Mouse (Mus musculus): ENCODE data around the gene Gm20388. TPM values are rescaled to one million over a fixed set of nuclear protein-coding genes. Genes with fewer than 3 reads are reported as not detected.
A peak's percentile ranks its signal among the peaks of the same experiment; 100 is the strongest.

Gm20388 gene
- total RNA-seq, 2 experiments from 2014 or later: 6.8 to 7.8 TPM

DNA sequence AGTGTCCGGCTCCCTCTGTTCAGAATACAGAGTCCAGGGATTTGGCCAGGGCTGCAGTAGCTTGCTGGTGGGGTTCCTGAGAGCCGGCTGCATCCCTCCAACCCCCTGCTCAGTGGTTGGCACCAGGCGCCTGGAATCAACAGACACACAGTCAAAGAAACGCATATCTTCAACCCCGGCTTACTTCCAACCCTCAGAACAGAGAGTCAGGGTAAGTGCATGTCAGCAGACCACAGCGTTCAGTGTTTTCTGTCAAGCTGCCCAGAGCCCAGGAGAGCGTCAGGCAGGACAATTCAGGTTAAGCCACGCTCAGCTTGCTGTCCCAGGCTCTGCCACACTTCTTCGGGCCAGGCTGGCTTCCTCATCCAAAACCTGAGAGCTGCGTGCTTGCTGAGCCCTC is 1770.8 kb downstream of the Gm20388 start:
- intact Hi-C loops (cut with DNase I): no loop called here
- DNase-seq: no peak

DNA sequence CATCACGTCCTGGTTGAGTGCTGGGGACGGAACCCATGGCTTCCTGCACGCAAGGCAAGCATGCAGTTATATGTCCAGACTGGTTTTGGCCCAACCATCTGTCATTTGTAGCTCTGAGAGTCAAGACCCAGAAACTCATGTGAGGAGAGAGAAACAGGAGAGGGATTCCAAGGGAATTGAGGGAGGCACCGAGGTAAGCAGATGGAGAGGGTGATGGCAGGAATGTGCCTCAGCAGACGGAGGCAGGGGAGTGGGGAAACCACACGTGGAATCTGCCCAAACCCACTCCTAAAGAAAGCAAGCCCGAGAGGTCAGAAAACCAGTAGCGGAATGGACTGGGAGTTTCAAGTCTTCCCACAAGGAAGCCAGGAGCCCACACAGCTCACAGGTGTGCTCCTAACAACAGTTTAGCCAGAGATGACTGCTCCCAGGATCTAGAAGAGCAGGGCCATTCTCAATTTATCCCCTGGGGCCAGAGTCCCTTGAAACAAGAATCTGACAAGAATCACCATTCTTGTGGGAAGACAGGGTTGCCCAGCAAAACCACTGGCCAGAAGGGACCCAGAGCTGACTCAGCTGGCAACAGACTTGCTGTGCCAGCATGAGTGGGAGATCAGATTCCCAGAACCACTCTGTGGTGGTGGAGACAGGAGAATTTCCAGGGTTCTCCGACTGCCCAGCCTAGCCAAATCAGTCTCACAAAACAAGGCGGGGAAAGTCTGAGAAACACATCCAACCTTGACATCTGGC is 1772.6 kb downstream of the Gm20388 start:
- intact Hi-C loops (cut with DNase I): no loop called here
- no peak for DNase-seq

DNA sequence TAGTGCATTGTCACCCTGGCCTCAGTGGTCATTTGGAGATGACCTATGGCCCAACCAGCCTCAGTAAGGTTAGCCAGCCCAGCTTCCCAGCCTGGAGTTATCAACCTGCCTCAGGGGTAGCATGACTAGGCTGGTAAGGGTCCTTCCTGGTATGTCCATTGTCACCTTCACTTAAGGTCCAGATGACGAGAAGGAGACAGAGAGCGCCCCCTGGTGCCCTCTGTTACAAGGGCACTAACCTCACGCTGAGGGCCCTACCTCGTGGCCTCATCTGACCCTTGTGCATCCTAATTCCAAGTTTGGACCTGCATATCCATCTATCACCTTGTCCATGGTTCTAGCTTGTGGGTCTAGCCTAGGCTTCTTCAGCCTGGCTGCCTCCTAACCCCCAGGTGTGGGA is 1774.8 kb downstream of the Gm20388 start:
- DNase-seq: peak; percentile 54 to 64
- intact Hi-C loops (cut with DNase I): loop anchor here (5.0 kb wide), 1 partner anchor 138 kb away; no protein-coding TSS in a partner anchor

DNA sequence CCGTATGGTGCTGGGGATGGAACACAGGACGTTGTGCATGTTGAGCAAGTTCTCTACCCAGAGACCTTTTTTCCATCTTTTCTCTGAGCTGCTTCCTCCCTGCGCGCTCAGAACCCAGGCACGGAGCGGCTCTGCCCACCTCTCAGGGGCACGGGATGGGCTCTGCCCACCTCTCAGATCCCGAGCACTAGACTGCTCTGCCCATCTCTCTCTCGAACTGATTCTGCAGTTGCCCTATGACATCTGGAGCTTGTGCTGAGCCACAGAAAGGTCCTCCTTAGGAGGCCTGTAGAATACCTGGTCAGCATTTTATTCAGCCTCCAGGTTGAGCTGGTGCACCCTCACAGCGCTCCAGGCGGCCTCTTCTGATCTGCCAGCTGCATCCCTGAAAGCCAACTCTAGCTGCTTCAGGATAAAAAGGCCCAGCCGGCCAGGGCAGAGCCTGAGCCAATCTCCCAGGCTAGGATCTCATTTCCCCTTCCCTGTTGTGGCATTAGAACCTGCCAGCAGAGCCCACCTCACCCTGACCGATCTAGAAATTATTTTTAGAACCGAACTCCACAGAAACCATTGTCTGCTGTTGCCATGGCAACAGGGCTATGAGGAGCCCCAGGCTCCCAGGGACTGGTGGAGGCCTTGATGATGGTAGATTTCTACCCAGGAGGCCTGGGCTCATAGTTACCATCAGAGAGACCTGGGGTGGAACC is 1777.0 kb downstream of the Gm20388 start:
- intact Hi-C loops (cut with DNase I): loop anchor here (5.0 kb wide), 1 partner anchor 140 kb away; no protein-coding TSS in a partner anchor
- DNase-seq: no peak

DNA sequence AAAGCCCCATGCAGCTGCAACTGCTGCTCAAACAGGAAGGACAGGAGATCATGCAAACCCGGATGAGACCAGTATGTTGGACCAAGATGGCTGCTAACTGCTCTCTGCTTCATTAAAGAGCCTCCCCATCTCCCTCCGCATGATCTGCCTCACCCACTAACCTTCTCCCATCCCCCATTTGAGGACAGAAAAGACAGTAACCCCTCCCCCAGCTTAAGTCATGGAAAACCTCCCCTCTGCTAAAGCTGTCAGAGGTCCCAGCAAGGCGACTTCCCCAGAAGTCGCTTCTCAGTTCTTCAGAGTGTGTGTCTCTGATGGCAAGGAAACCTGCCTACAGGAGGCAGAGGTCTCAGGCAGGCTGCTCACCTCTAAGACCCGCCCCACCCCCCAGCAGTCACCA is 1777.9 kb downstream of the Gm20388 start:
- intact Hi-C loops (cut with DNase I): loop anchor here (5.0 kb wide), 1 partner anchor 141 kb away; no protein-coding TSS in a partner anchor

GRCm38 (mm10) chr8:121694453-121694852 is 1783.8 kb downstream of the Gm20388 start:
- DNase-seq: peak in 1 of 2 experiments; percentile 31
- intact Hi-C loops (cut with DNase I): loop anchor here (5.0 kb wide), 1 partner anchor 867 kb away; no protein-coding TSS in a partner anchor

More for the DNA sequence above, 1777.9 kb downstream of the Gm20388 start:
- DNase-seq: no peak

- intact Hi-C loops (cut with DNase I): no loop called here
- peak; percentile 34 to 66 for DNase-seq
Measured at GRCm38 (mm10) chr8:121695585-121696184, 1785.0 kb downstream of the Gm20388 start.

DNA sequence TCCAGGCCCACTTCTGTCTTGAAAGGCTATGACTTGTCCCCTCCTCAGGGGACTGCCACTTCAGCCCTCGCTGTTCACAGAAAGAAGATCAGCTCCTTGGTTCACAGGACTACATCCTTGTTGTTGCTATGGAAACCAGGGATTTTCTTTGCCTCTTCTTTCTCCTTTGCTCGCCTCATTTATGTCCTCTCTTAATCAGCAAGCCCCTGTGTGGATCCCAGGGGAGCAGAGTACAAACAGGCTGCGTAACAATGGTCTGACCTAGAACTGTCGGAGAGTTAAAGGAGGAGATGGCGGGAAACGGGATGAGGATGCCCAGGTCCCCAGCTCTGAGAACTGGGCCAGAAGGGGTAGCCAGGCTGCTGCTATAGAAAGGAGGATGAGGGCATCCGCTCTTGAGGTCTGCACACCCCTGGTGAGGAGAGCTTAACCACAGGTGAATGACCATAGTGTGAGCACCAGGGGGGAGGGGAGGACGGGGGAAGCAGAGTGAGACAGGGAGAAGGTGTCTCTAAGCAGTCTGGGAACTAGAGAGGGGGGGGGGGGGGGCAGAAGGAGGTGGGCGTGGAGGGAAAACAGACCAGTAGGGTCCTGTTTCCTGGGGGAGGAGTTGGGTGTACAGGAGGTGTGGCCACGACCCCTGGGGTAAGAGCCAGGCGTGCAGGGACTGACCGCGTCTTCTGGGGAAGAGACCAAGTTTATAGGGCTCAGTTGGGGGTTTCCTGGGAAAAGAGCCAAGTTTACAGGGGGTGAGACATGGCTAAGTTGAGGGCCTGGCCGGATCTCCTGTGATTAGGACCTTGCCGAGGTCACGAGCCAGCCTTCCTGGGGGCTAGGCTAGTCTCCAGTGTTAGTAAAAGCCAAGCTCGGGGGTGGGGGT is 1787.3 kb downstream of the Gm20388 start:
- intact Hi-C loops (cut with DNase I): no loop called here
- no peak for DNase-seq

DNA sequence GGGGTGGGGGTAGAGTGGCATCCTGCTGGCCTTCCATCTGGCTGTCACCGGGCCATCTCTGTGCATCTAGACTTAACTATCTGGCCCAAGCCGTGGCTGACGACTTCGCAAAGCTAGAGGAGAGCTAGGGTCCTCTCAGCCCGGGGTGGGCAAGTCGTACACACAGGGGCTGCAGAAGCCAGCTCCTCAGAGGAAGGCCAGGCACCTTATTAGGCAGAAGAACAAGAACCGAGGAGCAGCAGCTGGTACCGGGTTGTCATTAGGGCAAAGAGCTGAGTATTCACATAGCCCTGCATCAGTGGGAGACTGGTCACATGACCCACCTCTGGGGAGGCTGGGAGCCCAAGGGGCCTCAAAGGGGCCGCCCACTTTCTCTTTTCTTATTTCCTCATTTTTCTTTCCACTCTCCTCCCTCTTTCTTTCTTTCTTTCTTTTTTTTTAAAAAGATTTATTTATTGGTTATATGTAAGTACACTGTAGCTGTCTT is 1788.0 kb downstream of the Gm20388 start:
- DNase-seq: no peak
- intact Hi-C loops (cut with DNase I): no loop called here

- intact Hi-C loops (cut with DNase I): no loop called here
Measured at GRCm38 (mm10) chr8:121699936-121700335, 1789.3 kb downstream of the Gm20388 start.

DNA sequence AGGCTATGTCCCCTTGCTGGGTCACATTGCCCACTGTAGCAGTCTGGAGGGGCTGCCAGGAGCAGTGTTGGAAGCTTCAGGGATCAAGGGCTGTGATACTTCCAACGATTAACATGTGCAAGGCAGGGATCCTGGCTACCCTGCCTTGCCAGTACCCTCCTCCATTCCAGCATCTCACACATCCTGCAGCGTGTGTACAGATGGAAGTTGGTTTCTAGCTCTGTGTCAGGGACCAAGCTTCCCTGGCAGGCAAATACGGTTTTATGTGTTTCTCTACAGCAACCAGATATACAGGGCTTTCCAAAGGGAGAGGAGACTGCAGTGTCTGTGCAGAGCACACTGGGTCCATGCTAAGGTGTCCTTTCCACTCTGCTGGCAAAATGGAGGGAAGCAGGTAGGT is 1794.5 kb downstream of the Gm20388 start:
- intact Hi-C loops (cut with DNase I): no loop called here
- no peak for DNase-seq

More at GRCm38 (mm10) chr8:121699936-121700335, 1789.3 kb downstream of the Gm20388 start:
- DNase-seq: no peak

DNA sequence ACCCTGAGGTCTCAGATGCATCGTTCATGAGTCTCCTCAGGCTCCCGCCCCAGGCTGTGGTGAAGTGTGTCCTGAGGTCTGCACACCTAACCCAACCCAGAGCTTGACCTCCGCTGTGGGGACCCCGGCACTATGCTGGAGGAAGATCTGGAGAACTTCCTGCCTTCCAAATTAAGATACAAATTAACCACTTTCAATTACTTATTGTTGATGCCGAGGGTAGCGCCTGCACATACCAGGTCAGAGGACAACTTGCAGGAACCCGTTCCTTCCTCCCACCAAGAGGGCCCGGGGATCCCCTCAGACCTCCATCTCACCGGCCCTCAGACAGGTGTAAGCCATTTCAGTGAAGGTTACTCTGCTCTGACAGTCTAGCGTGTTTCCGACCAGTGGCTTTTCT is 1796.3 kb downstream of the Gm20388 start:
- intact Hi-C loops (cut with DNase I): no loop called here
- DNase-seq: no peak

DNA sequence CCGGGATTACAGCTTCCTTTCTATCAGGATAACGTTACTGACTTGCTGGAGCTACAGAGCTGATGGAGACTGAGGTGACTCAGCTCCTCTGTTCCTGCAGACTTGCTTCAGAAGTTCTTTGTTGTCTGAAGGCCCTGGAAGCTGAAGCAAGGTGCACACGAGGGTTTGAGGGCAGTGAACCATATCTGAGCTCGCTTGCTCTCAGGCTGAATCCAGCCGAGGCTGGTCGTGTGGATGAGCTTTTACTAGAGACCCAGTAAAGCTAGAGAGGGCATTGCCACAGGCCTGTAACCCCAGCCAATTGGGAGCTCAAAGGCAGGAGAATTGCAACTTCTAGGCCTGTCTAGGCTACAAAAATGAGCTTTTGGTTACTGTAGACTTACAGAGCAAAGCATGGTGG is 1797.8 kb downstream of the Gm20388 start:
- DNase-seq: no peak
- intact Hi-C loops (cut with DNase I): no loop called here

DNA sequence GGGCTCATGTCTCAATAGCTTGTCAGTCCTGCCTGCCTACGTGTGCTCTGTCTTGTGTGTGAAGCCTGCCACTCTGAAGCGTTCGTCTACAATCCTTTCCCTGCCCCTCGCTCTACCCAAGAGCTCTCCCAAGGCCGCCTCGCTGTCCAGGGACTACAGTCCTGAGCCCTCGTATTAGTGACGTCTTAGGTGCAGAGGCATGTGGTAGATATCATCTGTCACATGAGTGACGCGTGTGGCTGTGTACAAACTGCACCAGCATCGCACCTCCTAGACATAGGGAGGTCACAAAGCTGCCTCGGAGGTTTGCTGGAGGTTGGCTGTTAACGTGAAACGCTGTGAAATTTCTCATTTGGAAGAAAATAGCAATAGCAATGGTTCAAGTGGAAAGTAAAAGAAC is 1806.9 kb downstream of the Gm20388 start:
- intact Hi-C loops (cut with DNase I): loop anchor here (5.0 kb wide), 1 partner anchor 115 kb away; no protein-coding TSS in a partner anchor
- DNase-seq: no peak

DNA sequence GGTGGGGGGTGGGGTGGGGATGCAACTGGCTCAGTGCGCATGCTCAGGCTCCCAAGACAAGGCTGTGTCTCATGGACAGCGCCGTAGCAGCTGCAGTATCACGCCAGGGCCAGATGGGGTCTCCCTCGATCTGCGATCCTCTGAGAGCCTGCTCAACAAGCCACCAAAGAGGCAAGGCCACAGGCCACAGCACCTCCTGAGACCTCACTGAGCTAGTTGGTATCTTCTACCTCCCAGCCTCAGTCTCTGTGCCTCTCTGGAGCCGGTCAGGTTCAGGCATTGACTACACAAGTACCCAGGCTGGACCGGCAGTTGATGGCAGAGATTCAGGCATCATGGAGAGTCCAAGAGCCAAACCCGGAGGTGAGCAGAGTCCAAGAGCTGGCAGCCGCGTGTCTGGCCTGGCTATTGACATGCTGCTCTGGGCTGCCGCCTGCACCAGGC is 1807.4 kb downstream of the Gm20388 start:
- intact Hi-C loops (cut with DNase I): loop anchor here (5.0 kb wide), 1 partner anchor 114 kb away; no protein-coding TSS in a partner anchor
- peak; percentile 59 to 75 for DNase-seq

- intact Hi-C loops (cut with DNase I): loop anchor here (5.0 kb wide), 1 partner anchor 113 kb away; no protein-coding TSS in a partner anchor
- no peak for DNase-seq
Measured at GRCm38 (mm10) chr8:121718925-121719324, 1808.3 kb downstream of the Gm20388 start.

DNA sequence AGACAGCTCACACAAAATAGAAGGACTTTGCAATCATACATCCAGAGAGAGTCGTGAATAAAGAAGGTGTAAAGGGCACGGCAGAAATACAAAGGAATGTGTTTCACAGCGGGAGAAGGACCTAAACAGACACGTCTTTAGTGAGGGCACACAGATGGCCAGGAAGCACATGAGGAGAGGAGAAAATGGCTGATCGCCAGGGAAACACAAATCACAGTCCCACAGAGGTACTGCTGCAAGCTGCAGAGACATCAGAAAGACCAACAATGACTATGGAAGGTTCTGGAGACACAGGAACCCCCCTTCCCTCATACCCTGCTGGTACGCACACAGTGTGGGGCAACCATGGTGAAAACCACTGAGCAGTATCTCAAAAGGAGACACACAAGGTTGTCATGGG is 1810.4 kb downstream of the Gm20388 start:
- no peak for DNase-seq
- intact Hi-C loops (cut with DNase I): loop anchor here (10.0 kb wide), 1 partner anchor 194 kb away; no protein-coding TSS in a partner anchor

GRCm38 (mm10) chr8:121723846-121724245 is 1813.2 kb downstream of the Gm20388 start:
- intact Hi-C loops (cut with DNase I): loop anchor here (10.0 kb wide), 1 partner anchor 191 kb away; no protein-coding TSS in a partner anchor
- no peak for DNase-seq

DNA sequence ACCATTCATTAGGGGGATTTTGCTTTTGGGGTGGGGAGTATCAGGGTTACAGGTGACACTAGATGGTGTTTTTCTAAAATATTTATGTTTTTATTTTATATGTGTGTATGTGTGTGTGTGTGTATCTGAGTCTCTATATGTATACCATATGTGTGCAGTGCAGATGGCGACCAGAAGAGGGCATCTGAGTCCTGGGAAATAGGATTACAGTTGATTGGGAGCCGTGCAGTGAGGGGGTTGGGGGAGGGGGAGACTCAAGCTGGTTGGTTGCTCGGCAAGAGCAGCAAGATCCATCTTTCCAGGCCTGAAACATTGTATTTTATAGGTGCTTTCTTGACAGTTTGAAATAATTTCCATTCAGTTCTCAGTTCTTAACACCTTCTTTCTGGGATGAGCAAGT is 1816.5 kb downstream of the Gm20388 start:
- intact Hi-C loops (cut with DNase I): loop anchor here (10.0 kb wide), 1 partner anchor 188 kb away; no protein-coding TSS in a partner anchor
- DNase-seq: no peak
